Mouse (Mus musculus): ENCODE data around the gene Palm2. TPM values are rescaled to one million over a fixed set of nuclear protein-coding genes. Genes with fewer than 3 reads are reported as not detected.
A peak's percentile ranks its signal among the peaks of the same experiment; 100 is the strongest.
"Not testable (repeated sequence)": the region's sequence is repeated elsewhere in the genome, so short reads cannot be mapped to it uniquely, and the experiment has no call there.

Gene Palm2
- total RNA-seq (2021): 10 to 100 TPM; 47.2 to 55.0 TPM

DNA sequence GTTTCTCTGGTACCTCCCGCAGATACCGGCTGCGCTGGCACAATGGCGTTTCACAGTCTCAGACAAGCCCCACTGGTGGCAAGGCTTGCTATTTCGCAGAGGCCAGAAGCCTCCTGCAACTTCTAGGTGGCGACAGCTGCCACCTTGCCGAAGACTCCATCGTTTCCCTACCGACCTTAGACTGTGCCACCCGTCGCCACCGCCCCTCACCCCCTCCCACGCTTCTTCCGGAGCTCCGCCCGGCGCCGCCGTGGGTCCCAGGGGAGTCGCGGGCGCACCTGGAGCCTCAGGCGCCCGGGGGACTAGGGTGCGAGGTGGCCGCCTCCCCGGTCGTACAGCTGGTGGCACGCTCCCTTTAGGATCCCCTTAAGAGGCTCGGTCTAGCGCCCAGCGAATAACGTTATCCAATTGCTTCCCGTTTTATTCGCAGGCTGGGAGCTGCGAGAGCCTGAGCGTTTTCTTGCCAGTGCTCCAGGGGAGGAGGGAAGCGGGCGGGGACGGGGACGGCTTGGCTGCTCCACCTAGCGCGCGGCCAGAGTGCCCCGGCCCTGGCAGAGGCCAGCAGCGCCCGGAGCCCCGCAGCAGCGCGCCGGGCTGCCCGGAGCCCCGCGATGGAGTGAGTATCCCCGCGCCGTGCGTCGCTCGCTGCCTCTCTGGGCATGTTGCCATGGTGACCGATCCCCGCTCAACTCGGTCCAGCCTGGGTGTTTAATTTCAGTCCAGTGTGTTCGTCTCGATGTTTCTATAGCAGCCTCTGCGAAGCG, at the start of gene Palm2:
Gene Palm2 (plus strand): TSS at position 307 of the 764 bp plus-strand sequence.
- peak; percentile 76 to 78 for DNase-seq

GRCm38 (mm10) chr4:57384355-57384754, 49.7 kb upstream of the Palm2 start:
- DNase-seq: no peak

DNA sequence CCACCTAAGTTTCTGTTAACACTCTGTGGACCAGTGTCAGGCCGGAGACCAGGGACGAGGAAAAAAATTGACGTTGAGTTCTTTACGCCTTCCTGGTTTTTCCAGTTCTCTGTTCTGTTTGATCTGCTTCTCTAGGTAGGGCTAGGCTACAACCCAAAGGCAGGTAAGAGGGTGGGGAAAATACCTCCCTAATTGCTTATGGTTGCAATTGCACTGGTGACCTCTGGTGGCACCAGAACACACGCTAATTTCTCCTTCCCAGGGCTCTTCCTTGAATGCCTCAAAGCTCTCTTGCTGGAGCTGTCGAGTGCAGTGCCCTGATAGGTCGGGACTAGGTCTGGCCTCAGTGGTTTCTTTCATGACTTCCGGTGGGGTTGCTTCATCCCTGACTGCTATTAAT, 42.9 kb upstream of the Palm2 start:
- DNase-seq: no peak

DNA sequence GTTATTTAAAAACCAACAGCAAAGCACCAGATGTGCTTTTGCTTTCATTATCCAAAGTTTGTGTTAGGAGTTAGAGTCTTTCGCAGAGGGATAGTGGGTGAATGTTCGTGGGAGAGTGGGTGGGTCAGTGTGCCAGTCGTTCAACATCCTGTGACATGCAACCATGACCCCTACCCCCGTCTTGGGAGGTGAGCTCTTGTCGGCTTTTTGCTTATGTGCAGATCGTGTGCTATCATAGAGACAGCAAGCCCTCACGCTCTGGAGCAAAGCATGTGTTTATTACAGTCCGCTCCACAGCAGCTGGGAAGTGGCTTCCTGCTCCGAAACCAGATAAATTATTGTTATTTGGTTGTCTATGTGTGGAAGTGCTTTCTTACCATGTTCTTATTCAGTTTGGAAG, 37.6 kb upstream of the Palm2 start:
- no peak for DNase-seq

DNA sequence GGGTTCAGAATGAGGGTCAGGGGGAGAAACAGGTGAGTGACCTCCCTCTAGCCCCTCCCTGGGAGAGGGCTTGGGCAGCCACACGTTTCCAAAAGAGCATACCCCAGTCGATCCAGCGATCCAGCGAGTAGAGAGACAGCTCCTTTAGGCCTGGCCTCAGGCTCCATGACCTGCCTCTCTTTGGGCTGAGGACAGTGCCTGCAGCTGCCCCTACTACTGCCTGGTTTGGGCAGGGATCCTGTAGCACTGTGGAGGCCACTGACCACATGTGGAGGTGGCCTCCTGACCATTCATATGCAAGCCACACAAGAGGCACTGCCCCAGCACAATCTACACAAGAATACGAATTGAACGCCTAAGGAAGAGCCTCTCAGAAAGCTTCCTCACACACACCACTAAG, 21.7 kb upstream of the Palm2 start:
- DNase-seq: not testable (repeated sequence)

- DNase-seq: no peak
Measured at GRCm38 (mm10) chr4:57413016-57413415, 21.0 kb upstream of the Palm2 start.

DNA sequence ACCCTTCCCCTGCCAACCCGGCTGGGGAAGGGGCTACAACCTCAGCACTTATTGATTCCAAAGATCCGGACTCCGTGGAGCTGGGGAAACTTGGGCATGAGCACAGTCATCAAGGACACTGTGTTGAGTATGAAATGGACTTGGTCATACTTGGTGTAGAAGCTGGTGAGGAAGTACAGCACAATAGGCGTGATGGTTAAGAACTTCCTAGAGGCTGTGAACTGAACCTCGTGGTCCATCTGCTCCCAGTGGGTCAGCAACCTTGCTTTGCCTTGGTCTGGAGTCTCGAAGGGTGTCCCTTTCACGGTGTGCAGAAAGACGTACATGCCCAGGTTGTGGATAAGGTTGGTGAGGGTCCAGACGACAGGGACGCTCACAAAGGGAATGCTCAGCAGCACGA, 20.4 kb upstream of the Palm2 start:
- not testable (repeated sequence) for DNase-seq

GRCm38 (mm10) chr4:57424011-57424410, 10.0 kb upstream of the Palm2 start:
- DNase-seq: no peak

- DNase-seq: peak; percentile 29 to 37
Measured at GRCm38 (mm10) chr4:57428317-57428716, 5.7 kb upstream of the Palm2 start.

GRCm38 (mm10) chr4:57434705-57435360, 786 bp downstream of the Palm2 start:
- peak; percentile 37 to 43 for DNase-seq

- DNase-seq: peak; percentile 35 to 36
Measured at GRCm38 (mm10) chr4:57436286-57436685, 2.2 kb downstream of the Palm2 start.

DNA sequence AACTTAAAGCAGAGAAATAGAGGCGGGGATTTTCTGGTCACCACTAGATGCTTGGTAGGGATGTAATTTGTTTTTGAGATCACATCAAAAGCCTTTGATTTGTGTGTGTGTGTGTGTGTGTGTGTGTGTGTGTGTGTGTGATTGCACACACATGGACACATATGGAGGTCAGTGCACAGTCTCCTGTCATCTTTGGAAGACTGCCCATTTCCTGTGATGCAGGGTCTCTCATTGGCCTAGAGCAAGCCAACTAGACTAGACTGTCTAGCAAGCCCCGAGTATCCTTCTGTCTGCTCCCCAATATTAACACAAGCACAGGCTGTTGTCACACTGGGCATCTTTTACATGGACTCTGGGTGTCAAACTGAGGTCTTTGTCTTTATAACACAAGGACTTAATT, 12.0 kb downstream of the Palm2 start:
- no peak for DNase-seq

- no peak for DNase-seq
Measured at GRCm38 (mm10) chr4:57446854-57447444, 12.9 kb downstream of the Palm2 start.

- no peak for DNase-seq
Measured at GRCm38 (mm10) chr4:57451896-57452295, 17.8 kb downstream of the Palm2 start.

GRCm38 (mm10) chr4:57452661-57453060, 18.6 kb downstream of the Palm2 start:
- DNase-seq: no peak

DNA sequence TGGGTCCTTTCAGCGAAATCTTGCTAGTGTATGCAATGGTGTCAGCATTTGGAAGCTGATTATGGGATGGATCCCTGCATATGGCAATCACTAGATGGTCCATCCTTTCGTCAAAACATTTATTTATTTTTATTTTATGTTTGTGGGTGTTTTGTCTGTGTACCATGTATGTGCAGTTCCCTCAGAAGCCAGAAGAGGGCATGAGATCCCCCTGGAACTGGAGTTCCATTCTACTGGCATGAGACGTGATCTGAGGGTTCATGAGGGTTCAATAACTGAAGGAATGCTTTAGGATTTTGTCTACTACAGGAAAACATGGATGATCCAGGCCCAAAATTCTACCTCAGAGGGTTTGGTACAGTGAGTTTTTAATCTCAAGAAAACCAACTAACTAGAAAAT, 28.3 kb downstream of the Palm2 start:
- DNase-seq: no peak

GRCm38 (mm10) chr4:57482435-57482834, 48.4 kb downstream of the Palm2 start:
- no peak for DNase-seq

- no peak for DNase-seq
Measured at GRCm38 (mm10) chr4:57486392-57486791, 52.3 kb downstream of the Palm2 start.

DNA sequence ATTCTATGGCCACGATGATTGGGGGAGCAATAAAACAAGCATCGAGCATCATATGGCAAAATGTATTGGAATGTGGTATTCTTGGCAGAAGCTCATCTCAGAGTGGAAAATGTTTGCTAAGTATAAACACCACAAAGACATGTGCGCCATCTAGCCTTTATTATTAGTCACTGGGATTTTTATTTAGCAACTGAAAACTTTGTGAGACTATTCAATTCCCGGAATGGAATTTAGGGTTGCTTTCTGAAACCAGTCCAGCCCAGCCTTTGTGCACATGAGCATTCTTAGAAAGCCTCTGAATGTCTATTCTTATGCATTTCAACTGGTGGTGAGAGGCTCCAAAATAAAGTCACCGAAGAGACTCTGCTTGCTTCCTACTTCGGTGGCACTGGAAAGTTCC, 55.8 kb downstream of the Palm2 start:
- DNase-seq: no peak

- no peak for DNase-seq
Measured at GRCm38 (mm10) chr4:57504792-57505191, 70.7 kb downstream of the Palm2 start.

- DNase-seq: no peak
Measured at GRCm38 (mm10) chr4:57510576-57510975, 76.5 kb downstream of the Palm2 start.

DNA sequence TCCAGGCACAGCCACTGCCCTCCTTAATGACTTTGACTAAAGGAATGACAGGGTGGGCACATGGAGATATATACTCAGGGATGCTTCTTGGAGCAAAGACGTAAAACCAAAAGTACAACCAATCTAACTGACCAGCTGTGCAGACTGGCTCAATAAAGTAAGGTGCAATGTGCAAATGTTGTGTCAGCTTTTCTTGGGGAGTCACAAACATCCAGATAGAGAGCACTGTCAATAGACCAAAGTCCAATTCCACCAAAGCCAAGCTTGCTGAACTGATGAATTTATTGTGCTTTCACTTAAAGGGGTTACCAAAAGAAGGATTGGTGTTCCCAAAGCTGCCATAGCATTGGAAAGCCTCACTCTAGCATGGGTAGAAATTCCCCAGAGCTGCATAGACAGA, 77.7 kb downstream of the Palm2 start:
- no peak for DNase-seq

- no peak for DNase-seq
Measured at GRCm38 (mm10) chr4:57513241-57513933, 79.3 kb downstream of the Palm2 start.
